Mouse (Mus musculus) A20 (cell line): ENCODE results near the gene Tmem54.

ENCODE experiments used
- DNase-seq: peaks from one replicate; pipeline ENCODE4 v3.0.0-alpha.2; 2011; ENCODE audit warnings: low read depth, low spot score

Tmem54 gene

GRCm38 (mm10) chr4:129151276-129151811 lies 46.0 kb downstream of the Tmem54 start:
- DNase-seq = no peak

DNA sequence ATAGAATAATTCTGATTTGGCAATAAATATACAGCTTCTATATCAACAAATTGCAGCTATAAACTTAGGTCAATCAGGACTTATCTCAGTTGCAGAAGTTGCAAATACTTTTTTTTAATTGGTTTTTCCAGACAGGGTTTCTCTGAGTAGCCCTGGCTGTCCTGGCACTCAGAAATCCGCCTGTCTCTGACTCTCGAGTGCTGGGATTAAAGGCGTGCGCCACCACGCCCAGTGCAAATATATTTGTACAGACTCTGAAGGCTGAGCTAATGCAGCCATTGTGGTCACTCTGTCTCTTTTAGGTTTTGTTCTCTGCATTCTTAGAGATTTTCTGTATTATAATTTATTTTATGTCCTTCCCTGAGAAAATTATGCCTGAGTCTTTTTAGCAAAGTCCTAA lies 52.2 kb downstream of the Tmem54 start:
- DNase-seq = no peak

DNA sequence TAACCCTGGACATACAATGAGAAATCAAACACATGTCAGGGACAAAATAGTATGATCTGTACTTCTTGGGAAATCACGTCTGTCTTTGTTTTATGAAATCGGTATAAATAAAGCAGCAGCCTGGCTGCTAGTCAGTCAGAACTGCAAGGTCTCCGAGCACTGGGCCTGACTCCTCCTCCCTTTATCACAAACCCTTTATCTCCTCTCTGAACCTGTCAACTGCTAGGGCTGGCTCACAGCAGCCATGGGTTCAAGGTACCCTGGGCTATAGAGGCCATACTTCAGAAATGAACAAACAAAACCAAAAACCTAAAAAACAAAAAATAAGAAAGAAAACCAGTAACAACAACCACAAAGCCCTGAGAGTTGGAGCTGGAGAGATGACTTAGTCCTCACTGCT lies 53.2 kb downstream of the Tmem54 start:
- DNase-seq = no peak

GRCm38 (mm10) chr4:129161076-129161475 lies 55.7 kb downstream of the Tmem54 start:
- no peak for DNase-seq
